Mouse (Mus musculus) liver, adult (tissue): ENCODE measurements around the gene Gpr153.
A peak's percentile ranks its signal among the peaks of the same experiment; 100 is the strongest.

ENCODE experiments used
- GATA4 ChIP-seq: IDR thresholded peaks from 2 replicates; pipeline ENCODE4 v1.6.1; 2014; ENCODE audit warnings: mild to moderate bottlenecking, low read length; ENCODE audit not compliant: insufficient replicate concordance

Gpr153 gene

DNA sequence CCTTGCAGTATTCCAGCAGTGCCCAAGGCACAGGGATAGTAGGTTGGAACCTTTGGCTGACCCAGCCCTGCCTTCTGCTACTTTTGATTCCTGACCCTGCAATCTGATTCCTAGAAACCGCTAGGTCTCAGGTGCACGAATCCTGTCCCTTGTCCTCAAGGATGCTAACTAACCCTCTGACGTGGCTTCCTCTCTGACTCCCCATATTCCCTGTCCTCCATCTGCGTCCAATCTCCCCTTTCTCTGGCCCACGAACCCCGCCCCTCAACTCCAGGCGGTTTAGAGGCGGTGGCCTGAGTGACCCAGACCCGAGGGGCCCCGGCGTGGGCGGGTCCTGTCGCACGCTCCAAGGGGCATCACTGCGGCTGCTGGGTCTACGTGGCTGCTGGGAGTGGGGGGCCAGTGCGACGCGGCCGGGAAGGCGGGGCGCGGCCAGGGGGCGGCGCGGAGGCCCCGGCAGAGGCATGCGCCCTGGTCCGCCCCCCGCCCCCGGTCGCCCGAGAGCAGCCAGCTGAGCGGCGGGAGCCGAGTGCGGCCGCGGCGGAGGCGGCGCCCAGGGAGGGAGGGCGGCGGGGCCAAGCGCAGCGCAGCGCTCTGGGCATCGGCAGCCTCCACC is at the start of gene Gpr153:
TSS of gene Gpr153 (plus strand) at position 612 of the 616 bp plus-strand sequence.
- TF ChIP-seq GATA4 = no peak

DNA sequence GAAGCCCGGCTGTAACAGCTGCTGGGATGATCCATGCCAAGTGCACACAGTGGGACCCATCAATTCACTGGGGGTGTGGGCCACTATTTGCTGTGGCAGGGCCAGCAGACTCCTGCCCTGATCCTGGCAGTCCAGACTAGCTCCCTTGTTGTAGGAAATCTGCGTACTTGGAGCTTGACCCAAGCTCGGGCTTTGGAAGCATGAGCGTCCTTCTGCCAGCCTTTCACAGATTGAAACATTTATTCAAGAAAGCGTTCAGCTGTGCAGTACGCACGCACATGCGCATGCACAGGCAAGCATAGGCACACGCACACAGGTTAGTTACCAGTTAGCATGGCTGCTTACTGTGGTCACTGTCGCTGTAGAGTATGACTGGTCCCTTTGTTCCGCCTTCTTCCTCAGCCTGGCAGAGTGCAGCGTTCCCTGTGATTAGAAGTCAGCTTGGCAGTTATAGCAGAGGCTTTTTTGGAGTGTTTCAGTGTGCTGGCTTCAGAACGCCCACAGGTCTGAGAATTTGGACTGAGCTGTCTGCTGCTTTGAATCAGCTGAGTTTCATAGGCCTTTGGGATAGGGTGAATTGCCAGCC is 47.0 kb upstream of the Gpr153 start:
- no peak for TF ChIP-seq GATA4

DNA sequence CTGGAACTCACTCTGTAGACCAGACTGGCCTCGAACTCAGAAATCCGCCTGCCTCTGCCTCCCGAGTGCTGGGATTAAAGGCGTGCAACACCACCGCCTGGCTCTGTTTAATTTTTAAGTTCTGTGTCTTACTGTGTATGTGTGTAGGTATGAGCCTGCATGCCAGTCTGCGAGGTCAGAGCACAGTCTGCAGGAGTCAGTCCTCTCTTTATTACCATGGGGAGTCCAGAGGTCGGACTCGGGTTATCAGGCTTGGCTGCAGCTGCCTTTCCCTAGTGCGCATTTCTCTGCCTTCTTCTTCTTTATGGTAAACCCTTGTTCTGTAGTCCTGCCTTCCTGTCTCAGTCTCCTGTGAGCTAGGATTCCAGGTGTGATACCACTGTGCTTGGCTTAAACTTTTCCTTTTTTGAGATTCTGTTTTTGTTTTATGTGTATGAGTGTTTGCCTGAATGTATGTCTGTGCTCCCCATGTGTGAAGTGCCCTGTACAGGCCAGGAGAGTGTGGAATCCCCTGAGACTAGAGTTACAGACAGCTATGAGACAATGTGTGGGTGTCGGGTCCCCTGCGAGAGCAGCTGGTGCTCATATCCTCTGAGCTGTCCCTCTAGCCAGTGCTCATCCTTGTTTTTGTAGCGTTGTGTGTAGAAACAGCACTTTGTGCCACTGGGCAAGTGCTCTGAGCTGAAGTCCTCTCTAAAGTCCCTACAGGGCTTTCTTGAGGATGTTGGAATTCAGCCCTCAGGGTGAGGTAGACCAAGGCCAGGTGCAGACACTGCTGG is 46.1 kb upstream of the Gpr153 start:
- TF ChIP-seq GATA4 = 0 out of 2 replicates have a peak, but pooled peaks have one; percentile 14

DNA sequence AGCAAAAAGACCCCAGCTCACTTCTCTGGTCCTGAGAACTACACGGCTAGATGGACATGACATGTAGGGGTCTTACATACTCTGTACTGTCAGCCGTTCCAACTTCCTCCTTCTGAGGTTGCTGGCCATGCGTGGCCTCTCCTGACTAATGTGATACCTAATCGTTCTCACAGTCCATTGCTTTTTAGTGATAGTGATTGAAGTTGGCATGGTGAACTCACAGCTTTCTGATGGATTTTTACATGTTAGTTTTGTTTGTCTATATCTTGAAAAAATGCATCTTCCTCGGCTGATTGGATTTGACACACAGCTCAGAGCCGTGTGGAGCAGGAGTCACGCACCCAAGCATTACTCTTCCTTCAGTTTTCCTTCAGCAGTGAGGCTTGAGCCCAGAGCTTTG is 42.7 kb upstream of the Gpr153 start:
- no peak for TF ChIP-seq GATA4

DNA sequence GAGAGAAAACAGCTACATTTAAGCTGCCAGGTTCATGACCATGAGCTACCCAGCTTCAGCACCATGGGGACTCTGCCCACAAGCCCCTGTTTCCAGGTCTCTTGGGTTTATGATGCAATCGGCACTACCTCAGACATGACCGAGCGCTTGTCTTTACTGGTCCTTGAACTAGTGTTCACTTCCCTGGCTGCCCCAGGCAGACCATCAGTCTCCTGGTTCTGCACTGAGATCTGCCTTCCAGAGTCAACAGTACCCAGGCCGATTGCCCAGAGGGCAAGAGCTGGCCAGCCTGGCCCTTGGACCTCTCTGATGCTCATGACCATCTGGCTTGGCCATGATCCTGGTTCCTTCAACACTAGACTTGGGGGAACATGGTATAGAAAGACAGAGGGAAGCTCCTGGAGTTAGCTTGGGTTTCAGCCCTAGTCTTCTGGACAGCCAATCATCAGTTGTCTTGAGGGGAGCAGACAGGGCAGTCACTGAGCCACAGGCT is 41.6 kb upstream of the Gpr153 start:
- no peak for TF ChIP-seq GATA4

DNA sequence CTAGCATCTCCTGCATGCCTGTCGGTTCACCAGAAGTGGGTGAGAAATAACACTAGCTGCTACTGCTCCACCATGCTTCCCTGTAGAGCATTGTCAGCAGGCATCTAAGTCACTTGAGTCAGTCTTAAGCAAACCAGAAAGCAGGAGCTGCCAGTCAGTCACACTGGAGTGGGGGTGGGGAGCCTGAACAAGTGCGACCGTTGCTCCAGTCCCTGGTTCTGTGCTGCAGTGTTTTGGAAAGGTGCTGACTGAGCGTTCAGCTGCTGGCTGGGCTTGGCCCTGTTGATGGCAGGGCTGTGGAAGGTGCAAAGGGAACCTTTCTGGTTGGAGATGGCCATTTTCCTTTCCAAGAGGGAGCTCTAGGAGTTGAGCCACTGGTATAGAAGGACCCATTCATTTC is 34.1 kb upstream of the Gpr153 start:
- TF ChIP-seq GATA4 = no peak

DNA sequence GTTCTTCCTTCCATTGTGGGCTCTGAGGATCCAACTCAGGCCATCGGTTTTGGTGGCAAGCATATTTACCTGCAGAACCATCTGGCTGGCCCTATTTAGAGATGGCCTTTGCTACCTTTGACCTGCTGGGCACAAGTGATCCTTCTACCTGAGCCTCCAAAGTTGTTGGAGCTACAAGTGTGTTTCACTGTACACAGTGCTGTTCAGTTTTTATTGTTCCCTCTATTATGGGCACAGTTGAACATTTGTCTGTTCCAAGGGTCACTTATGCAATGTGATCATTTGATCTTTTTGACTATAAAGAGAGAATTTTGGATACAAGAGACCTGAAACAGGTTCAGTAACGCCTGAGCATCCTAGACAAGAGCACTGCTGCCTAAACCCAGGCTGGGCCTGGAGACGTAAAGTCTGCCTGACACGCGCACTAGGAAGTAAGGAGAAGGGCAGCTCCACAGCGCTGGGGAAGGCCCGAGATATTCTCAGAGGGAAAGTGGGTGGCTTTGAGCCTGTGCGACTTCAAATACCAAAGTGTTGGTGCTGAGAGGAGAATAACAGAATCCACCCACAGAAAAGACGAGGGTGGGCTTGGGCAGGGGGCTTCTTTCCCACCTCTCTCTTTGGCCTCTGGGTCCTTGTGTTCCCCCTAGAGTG is 30.7 kb upstream of the Gpr153 start:
- no peak for TF ChIP-seq GATA4

DNA sequence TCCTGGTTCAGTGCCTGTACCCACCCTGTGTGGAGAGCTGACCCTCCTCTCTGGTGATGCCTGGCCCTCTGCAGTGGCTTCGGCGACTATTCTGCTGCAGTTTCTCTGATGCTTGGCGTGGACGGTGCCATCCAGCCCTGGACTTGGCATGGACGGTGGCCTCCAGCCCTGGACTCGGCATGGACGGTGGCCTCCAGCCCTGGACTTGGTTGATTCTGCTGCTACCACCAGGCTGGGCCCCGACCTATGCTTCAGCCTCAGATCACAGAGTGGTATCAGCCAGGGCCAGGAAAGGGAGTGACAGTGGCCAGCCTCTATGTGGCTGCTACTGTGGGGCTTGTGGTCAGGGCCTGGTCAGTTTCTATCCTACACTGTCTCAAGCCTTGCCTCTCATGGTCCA is 30.1 kb upstream of the Gpr153 start:
- TF ChIP-seq GATA4 = no peak

DNA sequence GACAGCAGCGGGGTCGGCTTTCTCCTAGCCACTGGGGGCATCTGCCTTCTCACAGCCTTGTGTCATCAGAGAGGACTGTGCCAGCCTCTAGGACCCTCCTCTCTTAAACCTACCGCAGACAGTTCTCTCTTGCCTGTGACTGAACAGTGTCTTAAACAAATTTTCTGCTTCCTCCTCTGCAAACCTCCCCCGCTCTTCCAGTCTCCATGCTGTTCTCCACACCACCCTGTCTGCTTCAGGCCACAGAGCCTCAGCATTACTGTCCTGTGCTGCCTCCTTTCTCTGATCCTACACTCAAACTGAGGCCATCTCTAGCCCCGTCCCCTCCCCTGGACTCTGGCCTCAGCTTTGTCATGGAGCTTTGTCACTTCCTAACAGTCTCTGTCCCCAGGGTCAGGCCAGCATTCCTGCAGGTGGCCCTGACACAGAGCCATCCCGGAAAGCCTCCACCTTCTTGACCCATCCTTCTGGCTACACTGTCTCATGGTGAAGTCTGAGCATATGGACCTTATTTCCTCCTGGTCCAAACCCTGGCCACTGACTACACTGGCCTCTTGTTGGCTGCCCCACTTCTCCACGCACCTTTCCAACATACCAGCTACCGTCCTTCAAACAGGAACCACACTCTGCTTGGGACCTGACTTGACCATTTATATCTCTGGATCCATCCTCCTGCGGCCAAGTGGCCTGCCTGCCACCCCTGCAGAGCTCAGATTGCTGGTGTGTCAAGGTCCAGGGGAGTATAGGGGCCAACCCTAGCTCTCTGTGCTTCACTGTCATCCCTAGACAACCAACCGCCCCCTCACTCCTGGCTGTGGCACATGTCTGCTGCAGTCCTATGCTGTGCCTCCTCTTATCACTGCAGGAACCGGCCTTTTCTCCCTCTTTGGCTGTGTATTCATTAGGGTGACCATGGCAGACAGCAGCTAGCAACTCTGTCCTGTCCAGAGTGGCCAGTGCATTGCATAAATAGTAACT is 29.2 kb upstream of the Gpr153 start:
- TF ChIP-seq GATA4 = no peak

DNA sequence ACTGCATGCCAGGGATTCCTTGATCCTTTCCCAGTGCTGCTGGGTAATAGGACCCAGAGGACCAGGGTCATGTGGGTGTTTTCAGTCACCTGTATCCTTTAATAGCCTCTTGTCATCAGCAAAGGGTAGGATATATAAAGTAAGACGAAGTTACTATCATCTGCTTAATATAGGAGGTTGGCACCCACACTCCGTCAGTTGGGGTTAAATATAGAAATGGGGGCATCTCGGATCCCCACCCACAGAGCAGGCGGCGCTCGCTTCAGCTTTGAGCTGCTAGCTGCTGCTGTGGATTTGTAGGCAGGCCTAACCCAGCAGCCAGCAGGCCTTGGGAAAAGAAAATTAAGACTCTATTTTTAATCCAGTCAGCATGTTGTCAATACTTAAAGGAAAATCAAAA is 28.0 kb upstream of the Gpr153 start:
- TF ChIP-seq GATA4 = no peak

DNA sequence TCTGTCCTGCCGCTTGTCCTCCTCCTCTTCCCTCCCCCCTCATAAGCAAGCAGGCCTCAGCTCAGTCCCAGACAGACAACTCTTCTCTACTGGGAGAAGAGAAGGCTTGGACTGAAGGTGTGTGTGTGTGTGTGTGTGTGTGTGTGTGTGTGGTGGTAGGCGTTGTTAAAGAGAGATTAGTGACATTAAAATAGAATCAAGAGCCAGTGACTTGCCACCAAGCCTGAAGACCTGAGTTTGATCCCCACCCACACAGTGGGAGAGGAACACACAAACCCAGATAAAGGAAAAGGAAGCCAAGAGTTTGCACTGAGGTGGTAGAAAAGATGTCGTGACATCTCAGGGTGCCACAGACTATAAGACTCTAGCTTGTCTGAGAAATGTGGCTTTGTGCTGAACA is 26.8 kb upstream of the Gpr153 start:
- TF ChIP-seq GATA4 = no peak

DNA sequence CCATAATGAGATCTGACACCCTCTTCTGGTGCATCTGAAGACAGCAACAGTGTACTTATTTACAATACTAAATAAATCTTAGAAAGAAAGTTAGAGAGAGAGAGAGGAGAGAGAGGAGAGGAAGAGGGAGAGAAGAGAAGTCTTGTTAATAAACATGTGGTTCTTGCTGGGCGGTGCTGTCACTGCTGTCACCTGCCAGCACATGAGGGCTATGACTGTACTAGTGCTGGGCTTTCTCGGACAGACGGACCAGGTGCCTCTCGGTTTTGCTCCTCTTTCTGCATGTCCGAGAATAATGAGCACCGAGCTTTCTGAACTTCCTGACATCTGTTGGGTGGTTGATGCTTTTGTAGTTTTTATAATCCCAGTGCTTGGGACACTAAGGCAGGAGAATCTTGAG is 23.4 kb upstream of the Gpr153 start:
- TF ChIP-seq GATA4 = no peak

DNA sequence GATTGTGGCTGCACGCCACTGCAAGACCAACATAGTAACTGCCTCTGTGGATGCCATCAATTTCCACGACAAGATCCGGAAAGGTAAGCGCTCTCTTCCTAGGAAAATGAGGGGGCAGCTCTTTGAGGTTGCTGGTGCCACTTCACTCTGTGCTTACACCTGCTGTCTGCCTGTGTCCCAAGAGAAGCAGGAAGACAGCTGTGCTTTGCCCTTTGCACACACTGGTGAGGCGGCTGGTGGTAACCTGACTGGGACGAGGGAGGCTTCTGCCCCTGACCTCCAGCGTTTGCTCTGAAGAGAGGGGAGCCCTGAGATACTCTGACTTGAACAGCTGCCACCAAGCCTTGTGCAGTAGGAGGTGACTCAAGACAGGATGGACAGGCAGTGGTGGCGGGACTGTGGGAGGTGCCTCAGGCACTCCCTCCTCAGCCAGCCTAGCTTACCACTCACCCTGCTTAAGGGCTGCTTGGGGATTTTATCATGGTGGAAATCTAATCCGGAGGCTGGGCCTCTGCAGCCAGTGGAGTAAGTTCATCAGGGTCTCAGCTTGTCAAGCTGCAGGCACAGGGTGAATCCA is 20.8 kb upstream of the Gpr153 start:
- TF ChIP-seq GATA4 = no peak

DNA sequence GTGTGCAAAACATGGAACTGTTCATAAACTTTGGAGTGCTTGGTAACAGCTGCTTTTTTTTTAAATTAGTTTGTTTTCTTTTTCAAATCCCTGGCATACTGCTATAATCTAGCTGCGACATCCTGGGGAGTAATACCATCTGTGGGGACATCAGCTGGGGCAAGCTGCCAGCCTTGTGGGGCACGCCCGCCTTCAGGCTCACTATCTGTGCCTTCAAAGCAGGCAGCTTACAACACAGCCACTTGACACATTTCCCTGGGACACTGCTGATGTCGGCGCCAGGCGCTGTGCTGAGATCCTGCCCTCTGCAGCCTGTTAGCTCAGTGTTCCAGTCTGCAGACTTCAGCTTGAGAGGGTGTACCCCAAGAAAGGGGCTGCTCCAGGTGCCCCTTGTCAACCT is 17.0 kb upstream of the Gpr153 start:
- no peak for TF ChIP-seq GATA4

DNA sequence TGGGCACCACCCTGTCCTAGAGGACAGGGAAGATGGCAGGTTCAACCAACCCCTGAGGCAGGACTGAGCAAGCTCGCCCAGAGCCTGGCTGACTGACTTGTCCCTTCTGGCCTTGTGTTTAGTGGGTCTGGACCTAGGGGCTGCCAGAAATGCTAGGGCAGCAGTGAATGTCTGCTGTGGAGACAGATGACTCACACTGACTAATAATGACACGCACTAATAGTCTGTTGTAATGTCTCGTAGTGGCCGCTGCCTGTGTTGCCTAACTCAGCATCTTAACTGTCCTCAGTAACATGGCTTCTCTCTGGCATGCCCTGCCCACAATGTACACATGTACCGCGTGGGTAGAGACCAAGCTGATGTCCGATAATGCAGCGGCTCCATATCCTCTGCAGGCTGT is 13.6 kb upstream of the Gpr153 start:
- TF ChIP-seq GATA4 = no peak

DNA sequence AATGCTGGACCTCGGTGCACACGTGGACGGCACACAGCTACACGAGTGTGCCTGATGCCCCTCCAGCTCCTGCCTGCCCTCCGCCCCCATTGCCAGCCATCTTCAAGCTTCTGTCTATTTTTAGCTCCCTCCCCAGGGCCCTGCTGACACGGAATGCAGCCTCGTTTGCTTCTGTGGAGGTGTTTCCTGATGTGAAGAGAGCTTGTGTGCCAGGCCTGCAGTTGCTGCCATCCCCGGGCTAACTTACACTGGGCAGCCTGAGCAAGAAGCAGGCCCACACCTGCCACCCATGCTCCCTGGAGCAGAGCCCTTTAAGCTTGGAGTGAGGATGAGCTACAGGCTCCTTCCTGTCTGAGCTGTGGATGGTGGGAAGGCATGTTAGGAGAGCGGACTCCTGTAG is 11.8 kb upstream of the Gpr153 start:
- TF ChIP-seq GATA4 = no peak
